Mouse (Mus musculus) MEL (cell line): ENCODE measurements around the gene Wdr5.

Source experiments
- CTCF ChIP-seq, 3 experiments: IDR thresholded peaks in 2 of 3; conservative IDR thresholded peaks in 1 of 3; 2 replicates each; pipeline ENCODE4 v1.5.1; 2011 to 2012; ENCODE audit warnings: low read length in 3 of 3, low read depth in 2 of 3, mild to moderate bottlenecking in 2 of 3, improper control_type of control experiment in 1 of 3, inconsistent platforms in 1 of 3, mixed read lengths in 1 of 3, moderate library complexity in 1 of 3; ENCODE audit not compliant: control insufficient read depth in 1 of 3, insufficient read depth in 1 of 3, poor library complexity in 1 of 3, severe bottlenecking in 1 of 3
- EP300 ChIP-seq, 2 experiments: IDR thresholded peaks; 2 replicates each; pipeline ENCODE4 v1.6.1; 2011; ENCODE audit warnings: improper control_type of control experiment in 2 of 2, low read length in 2 of 2, low read depth in 1 of 2, mild to moderate bottlenecking in 1 of 2
- NRF1 ChIP-seq: IDR thresholded peaks from 2 replicates; pipeline ENCODE4 v1.6.1; 2014; ENCODE audit warnings: low read depth, mild to moderate bottlenecking, inconsistent platforms, low read length, improper control_type of control experiment, moderate library complexity; ENCODE audit not compliant: poor library complexity, insufficient read depth, severe bottlenecking
- POLR2A ChIP-seq, 2 experiments: IDR thresholded peaks; 2 replicates each; pipeline ENCODE4 v1.6.1; 2011 to 2012; ENCODE audit warnings: low read length in 2 of 2, mild to moderate bottlenecking in 2 of 2, control low read depth in 1 of 2, improper control_type of control experiment in 1 of 2, low read depth in 1 of 2, moderate library complexity in 1 of 2; ENCODE audit not compliant: control insufficient read depth in 1 of 2, insufficient read depth in 1 of 2, poor library complexity in 1 of 2
- TAL1 ChIP-seq: IDR thresholded peaks from 2 replicates; pipeline ENCODE4 v1.6.1; 2012; ENCODE audit warnings: mild to moderate bottlenecking, inconsistent platforms, low read length, moderate library complexity, mixed read lengths
- UBTF ChIP-seq: IDR thresholded peaks from 2 replicates; pipeline ENCODE4 v1.6.1; 2012; ENCODE audit warnings: low read depth, mild to moderate bottlenecking, inconsistent platforms, low read length, improper control_type of control experiment, moderate library complexity, borderline replicate concordance; ENCODE audit not compliant: insufficient read depth
- USF2 ChIP-seq, 2 experiments: IDR thresholded peaks; 2 replicates each; pipeline ENCODE4 v1.6.1; 2011 to 2012; ENCODE audit warnings: improper control_type of control experiment in 2 of 2, low read length in 2 of 2, borderline replicate concordance in 1 of 2, inconsistent platforms in 1 of 2, low read depth in 1 of 2, mild to moderate bottlenecking in 1 of 2; ENCODE audit not compliant: insufficient read depth in 1 of 2
- ZC3H11A ChIP-seq: IDR thresholded peaks from 2 replicates; pipeline ENCODE4 v1.6.1; 2012; ENCODE audit warnings: low read depth, mild to moderate bottlenecking, inconsistent platforms, low read length, improper control_type of control experiment
- ZNF384 ChIP-seq: IDR thresholded peaks from 2 replicates; pipeline ENCODE4 v1.6.1; 2012; ENCODE audit warnings: low read depth, mild to moderate bottlenecking, inconsistent platforms, low read length, improper control_type of control experiment

GRCm38 (mm10) chr2:27514639-27515328, at the start of gene Wdr5:
- TF ChIP-seq TAL1, result no peak
- TF ChIP-seq CTCF (IDR thresholded peaks at IDR 0.05 in 2 of 3, conservative IDR thresholded peaks at IDR 0.05 in 1 of 3; ENCODE audit: control insufficient read depth in 1 of 3, insufficient read depth in 1 of 3, low read depth in 2 of 3, low read length in 3 of 3, poor library complexity in 1 of 3, severe bottlenecking in 1 of 3), result peak in 1 of 3 experiments; percentile 13; a peak in 1 of 6 replicates
- peak; percentile 76 to 84; a peak in 3 of 4 replicates for TF ChIP-seq POLR2A (IDR thresholded peaks at IDR 0.05; ENCODE audit: control insufficient read depth in 1 of 2, insufficient read depth in 1 of 2, low read depth in 1 of 2, low read length in 2 of 2, poor library complexity in 1 of 2)
- TF ChIP-seq USF2 (IDR thresholded peaks at IDR 0.05; ENCODE audit: borderline replicate concordance in 1 of 2, insufficient read depth in 1 of 2, low read depth in 1 of 2, low read length in 2 of 2), result no peak
- TF ChIP-seq ZC3H11A, result no peak
- peak; percentile 86 for TF ChIP-seq NRF1
- TF ChIP-seq ZNF384, result no peak
- no peak for TF ChIP-seq UBTF
- TF ChIP-seq EP300 (IDR thresholded peaks at IDR 0.05; ENCODE audit: low read depth in 1 of 2, low read length in 2 of 2), result 0 out of 4 replicates have a peak, but pooled peaks of 1 of the 2 experiments have one; percentile 15
